Mouse (Mus musculus) neural tube, embryonic 14.5 days (tissue): ENCODE measurements at regions not wholly inside any gene's neighbourhood (a gene's known extent, or its start where the extent isn't known, plus 50 kb on each side); places are given as distances from the start of the nearest gene placed in this dataset.

Source experiments
- ATAC-seq: fragments of 200-750 bp; cut with Nextera tagmentation; 2 replicates; pipeline ENCODE4 v1.8.0; 2017; ENCODE audit warnings: low read depth, mild to moderate bottlenecking, moderate TSS enrichment, moderate library complexity
- H3K27ac ChIP-seq: fragments of 300-500 bp; sonication (generic); 2 replicates; pipeline ENCODE4 v1.5.1; 2014; ENCODE audit warnings: low read depth, mild to moderate bottlenecking, control low read depth, low read length, moderate library complexity, mixed read lengths
- H3K27me3 ChIP-seq: fragments of 300-500 bp; sonication (generic); 2 replicates; pipeline ENCODE4 v1.6.1; 2014; ENCODE audit warnings: low read length; ENCODE audit not compliant: control insufficient read depth, insufficient read depth
- H3K36me3 ChIP-seq: fragments of 300-500 bp; sonication (generic); 2 replicates; pipeline ENCODE4 v1.6.1; 2014; ENCODE audit warnings: low read length, mixed read lengths; ENCODE audit not compliant: control insufficient read depth, insufficient read depth
- H3K4me1 ChIP-seq: fragments of 300-500 bp; sonication (generic); 2 replicates; pipeline ENCODE4 v1.6.1; 2014; ENCODE audit warnings: low read length; ENCODE audit not compliant: control insufficient read depth, insufficient read depth
- H3K4me2 ChIP-seq: fragments of 300-500 bp; sonication (generic); 2 replicates; pipeline ENCODE4 v1.6.1; 2014; ENCODE audit warnings: mild to moderate bottlenecking, low read depth, low read length, control low read depth
- H3K4me3 ChIP-seq: fragments of 300-500 bp; sonication (generic); 2 replicates; pipeline ENCODE4 v1.5.1; 2014; ENCODE audit warnings: low read depth, low read length, control low read depth, mixed read lengths
- H3K9ac ChIP-seq: fragments of 300-500 bp; sonication (generic); replicated peaks from 2 replicates; pipeline ENCODE4 v1.6.1; 2014; ENCODE audit warnings: low read depth, mild to moderate bottlenecking, control low read depth, low read length, mixed read lengths
- H3K9me3 ChIP-seq: fragments of 300-500 bp; sonication (generic); 2 replicates; pipeline ENCODE4 v1.6.1; 2016; ENCODE audit warnings: low read length; ENCODE audit not compliant: control insufficient read depth
- WGBS: fragments of 180-500 bp; shearing (Covaris S2); extraction: QIAGEN DNeasy Blood & Tissue Kit; methylation state at CpG from one replicate; pipeline ENCODE4 v1.1.7; 2014; 5-methylcytosine and 5-hydroxymethylcytosine counted together

GRCm38 (mm10) chr12:62404558-62404957, 881.6 kb downstream of the Lrfn5 start:
- Histone ChIP-seq H3K9ac (no peak overlapping the region), H3K4me3 (no peak overlapping the region), H3K36me3 (no peaks in the 10 kb centered on the region), H3K4me1 (no peaks in the 10 kb centered on the region), H3K9me3 (no peaks in the 10 kb centered on the region), H3K4me2 (no peak overlapping the region), H3K27me3 (no peaks in the 10 kb centered on the region), H3K27ac (no peak overlapping the region)
- no peak for ATAC-seq
- WGBS = 51% methylated on average over 2 of the region's 2 CpGs

- no peak overlapping the region for H3K27ac ChIP-seq
- H3K4me1 ChIP-seq = no peaks in the 10 kb centered on the region
- H3K4me3 ChIP-seq = no peak overlapping the region
- no peak overlapping the region for H3K9ac ChIP-seq
- 86% methylated on average over 2 of the region's 2 CpGs for WGBS
- H3K9me3 ChIP-seq = no peaks in the 10 kb centered on the region
- no peaks in the 10 kb centered on the region for H3K27me3 ChIP-seq
- H3K4me2 ChIP-seq = no peak overlapping the region
- no peaks in the 10 kb centered on the region for H3K36me3 ChIP-seq
- ATAC-seq = no peak
Observed at GRCm38 (mm10) chr12:62428692-62429091, 905.7 kb downstream of the Lrfn5 start.

- no peaks in the 10 kb centered on the region for H3K36me3 ChIP-seq
- no peak overlapping the region for H3K27ac ChIP-seq
- WGBS = 89% methylated on average over 1 of the region's 1 CpGs
- no peaks in the 10 kb centered on the region for H3K4me1 ChIP-seq
- no peaks in the 10 kb centered on the region for H3K27me3 ChIP-seq
- H3K4me3 ChIP-seq = no peak overlapping the region
- no peak for ATAC-seq
- H3K4me2 ChIP-seq = no peak overlapping the region
- no peaks in the 10 kb centered on the region for H3K9me3 ChIP-seq
- H3K9ac ChIP-seq = no peak overlapping the region
Observed at GRCm38 (mm10) chr12:62450618-62451017, 927.7 kb downstream of the Lrfn5 start.

GRCm38 (mm10) chr12:62483382-62483781, 960.4 kb downstream of the Lrfn5 start:
- H3K4me3 ChIP-seq = no peak overlapping the region
- no peaks in the 10 kb centered on the region for H3K27me3 ChIP-seq
- no peaks in the 10 kb centered on the region for H3K36me3 ChIP-seq
- WGBS = 86% methylated on average over 3 of the region's 3 CpGs
- H3K27ac ChIP-seq = no peak overlapping the region
- no peak overlapping the region for H3K9ac ChIP-seq
- no peak overlapping the region for H3K4me2 ChIP-seq
- ATAC-seq = no peak
- no peaks in the 10 kb centered on the region for H3K9me3 ChIP-seq
- no peaks in the 10 kb centered on the region for H3K4me1 ChIP-seq

GRCm38 (mm10) chr12:62528524-62528923, 1005.6 kb downstream of the Lrfn5 start:
- Histone ChIP-seq H3K27ac (no peak overlapping the region), H3K4me1 (no peaks in the 10 kb centered on the region), H3K4me3 (no peak overlapping the region), H3K9ac (no peak overlapping the region), H3K36me3 (no peaks in the 10 kb centered on the region), H3K9me3 (no peaks in the 10 kb centered on the region), H3K27me3 (no peaks in the 10 kb centered on the region), H3K4me2 (no peak overlapping the region)
- peak; percentile 11; the same call in 1 of the 2 replicates for ATAC-seq
- WGBS = 50% methylated on average over 1 of the region's 1 CpGs

- Histone ChIP-seq H3K36me3 (no peaks in the 10 kb centered on the region), H3K4me1 (no peaks in the 10 kb centered on the region), H3K27me3 (no peaks in the 10 kb centered on the region), H3K9me3 (no peaks in the 10 kb centered on the region), H3K4me3 (no peak overlapping the region), H3K27ac (no peak overlapping the region), H3K4me2 (no peak overlapping the region), H3K9ac (no peak overlapping the region)
- ATAC-seq = no peak
- 76% methylated on average over 2 of the region's 2 CpGs for WGBS
Observed at GRCm38 (mm10) chr12:62552384-62552783, 1029.4 kb downstream of the Lrfn5 start.

- H3K9ac ChIP-seq = no peak overlapping the region
- ATAC-seq = no peak
- no peak overlapping the region for H3K27ac ChIP-seq
- H3K9me3 ChIP-seq = no peaks in the 10 kb centered on the region
- H3K27me3 ChIP-seq = no peaks in the 10 kb centered on the region
- no peaks in the 10 kb centered on the region for H3K36me3 ChIP-seq
- H3K4me2 ChIP-seq = no peak overlapping the region
- no peak overlapping the region for H3K4me3 ChIP-seq
- H3K4me1 ChIP-seq = no peaks in the 10 kb centered on the region
Observed at GRCm38 (mm10) chr12:62554622-62555021, 1031.7 kb downstream of the Lrfn5 start.

- 88% methylated on average over 5 of the region's 5 CpGs for WGBS
- H3K27me3 ChIP-seq = no peaks in the 10 kb centered on the region
- H3K4me3 ChIP-seq = no peak overlapping the region
- no peaks in the 10 kb centered on the region for H3K9me3 ChIP-seq
- H3K4me2 ChIP-seq = no peak overlapping the region
- no peak overlapping the region for H3K27ac ChIP-seq
- no peak for ATAC-seq
- H3K4me1 ChIP-seq = no peaks in the 10 kb centered on the region
- no peak overlapping the region for H3K9ac ChIP-seq
- H3K36me3 ChIP-seq = no peaks in the 10 kb centered on the region
Observed at GRCm38 (mm10) chr12:62563799-62564198, 1040.8 kb downstream of the Lrfn5 start.
